Mouse (Mus musculus) limb, embryonic 11.5 days (tissue): ENCODE results near the gene Pcnx2. TPM values are rescaled to one million over a fixed set of nuclear protein-coding genes. Genes with fewer than 3 reads are reported as not detected.

Experiments
- ATAC-seq: fragments of 200-750 bp; cut with Nextera tagmentation; 2 replicates; pipeline ENCODE4 v1.8.0; 2017; ENCODE audit warnings: low read depth; ENCODE audit not compliant: insufficient number of reproducible peaks, low FRiP score, low TSS enrichment
- DNase-seq: peaks from one replicate; pipeline ENCODE4 v3.0.0-alpha.2; 2015; ENCODE audit warnings: low spot score
- H3K27ac ChIP-seq: fragments of 300-500 bp; sonication (generic); replicated peaks from 2 replicates; pipeline ENCODE4 v1.5.1; 2014; ENCODE audit warnings: low read depth, mild to moderate bottlenecking, low read length
- H3K27me3 ChIP-seq: fragments of 300-500 bp; sonication (generic); 2 replicates; pipeline ENCODE4 v1.6.1; 2014; ENCODE audit warnings: mild to moderate bottlenecking, low read length, mixed read lengths; ENCODE audit not compliant: control insufficient read depth, insufficient read depth
- H3K36me3 ChIP-seq: fragments of 300-500 bp; sonication (generic); 2 replicates; pipeline ENCODE4 v1.6.1; 2014; ENCODE audit warnings: mild to moderate bottlenecking, low read length, moderate library complexity, mixed read lengths; ENCODE audit not compliant: control insufficient read depth, insufficient read depth
- H3K4me1 ChIP-seq: fragments of 300-500 bp; sonication (generic); 2 replicates; pipeline ENCODE4 v1.6.1; 2014; ENCODE audit warnings: low read length, mixed read lengths; ENCODE audit not compliant: control insufficient read depth, insufficient read depth
- H3K4me2 ChIP-seq: fragments of 300-500 bp; sonication (generic); 2 replicates; pipeline ENCODE4 v1.6.1; 2014; ENCODE audit warnings: low read depth, mild to moderate bottlenecking, moderate library complexity; ENCODE audit not compliant: severe bottlenecking
- H3K4me3 ChIP-seq: fragments of 300-500 bp; sonication (generic); 2 replicates; pipeline ENCODE4 v1.5.1; 2014; ENCODE audit warnings: low read depth, low read length
- H3K9ac ChIP-seq: fragments of 300-500 bp; sonication (generic); 2 replicates; pipeline ENCODE4 v1.6.1; 2014; ENCODE audit warnings: mild to moderate bottlenecking, low read length
- H3K9me3 ChIP-seq: fragments of 300-500 bp; sonication (generic); 2 replicates; pipeline ENCODE4 v1.6.1; 2016; ENCODE audit warnings: low read length; ENCODE audit not compliant: control insufficient read depth
- WGBS: fragments of 180-500 bp; shearing (Covaris S2); extraction: QIAGEN DNeasy Blood & Tissue Kit; methylation state at CpG from one replicate; pipeline ENCODE4 v1.1.7; 2014; 5-methylcytosine and 5-hydroxymethylcytosine counted together
- polyA plus RNA-seq: library from polyadenylated mRNA; unstranded; fragments of >200 nt; fragmentation: Nextera tagmentation; extraction: Ambion mirVana; gene quantifications from 2 replicates; pipeline ENCODE4 v1.2.1, GENCODE M21; 2014

Pcnx2 gene
- polyA plus RNA-seq, 1 experiment from 2014 or later, result not detected

DNA sequence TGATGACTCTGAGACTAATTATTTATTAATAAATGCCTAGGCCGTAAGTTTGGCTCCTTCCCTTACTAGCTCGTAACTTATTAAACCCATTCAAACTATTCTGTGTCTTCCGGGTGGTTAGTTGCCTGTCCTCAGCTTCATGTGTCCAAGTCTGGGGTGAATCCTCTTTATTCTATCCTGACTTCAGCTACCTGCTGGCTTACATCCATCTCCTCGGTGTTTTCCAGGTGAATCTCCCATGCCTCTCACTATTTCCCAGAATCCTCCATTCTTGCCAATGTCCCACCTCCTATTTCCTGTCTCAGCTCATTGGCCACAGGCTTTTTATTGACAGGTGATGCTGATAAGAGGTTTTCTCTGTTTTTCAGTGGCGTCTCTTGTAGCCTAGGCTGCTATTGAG, 188.9 kb downstream of the Pcnx2 start:
- H3K4me3 ChIP-seq, result no peak overlapping the region
- WGBS, result 90% methylated on average over 5 of the region's 5 CpGs
- ATAC-seq, result no peak

DNA sequence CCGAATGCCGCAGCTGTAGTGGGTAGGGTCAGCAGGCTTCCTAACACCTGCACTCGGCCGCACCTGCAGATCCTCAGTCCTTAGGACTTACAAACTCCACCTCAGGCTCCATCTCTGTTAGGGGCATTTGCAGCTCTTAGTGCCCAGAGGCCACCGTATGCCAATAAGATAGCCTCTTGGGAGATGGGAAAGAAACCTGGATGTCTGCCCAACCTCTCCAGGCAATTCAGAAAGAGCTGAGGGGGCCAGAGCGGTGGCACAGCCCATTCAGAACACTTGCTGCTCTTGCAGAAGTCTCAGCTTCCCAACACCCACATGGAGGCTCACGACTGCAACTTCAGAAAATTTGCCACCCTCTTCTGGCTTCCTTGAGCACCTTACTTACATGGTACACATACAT, 192.3 kb downstream of the Pcnx2 start:
- no peak overlapping the region for H3K4me2 ChIP-seq

More for the DNA sequence above, 188.9 kb downstream of the Pcnx2 start:
- Histone ChIP-seq H3K27me3 (no peaks in the 10 kb centered on the region), H3K4me1 (no peaks in the 10 kb centered on the region), H3K36me3 (no peaks in the 10 kb centered on the region), H3K9me3 (no peaks in the 10 kb centered on the region), H3K9ac (no peak overlapping the region), H3K4me2 (no peak overlapping the region), H3K27ac (no peak overlapping the region)
- DNase-seq, result no peak

DNA sequence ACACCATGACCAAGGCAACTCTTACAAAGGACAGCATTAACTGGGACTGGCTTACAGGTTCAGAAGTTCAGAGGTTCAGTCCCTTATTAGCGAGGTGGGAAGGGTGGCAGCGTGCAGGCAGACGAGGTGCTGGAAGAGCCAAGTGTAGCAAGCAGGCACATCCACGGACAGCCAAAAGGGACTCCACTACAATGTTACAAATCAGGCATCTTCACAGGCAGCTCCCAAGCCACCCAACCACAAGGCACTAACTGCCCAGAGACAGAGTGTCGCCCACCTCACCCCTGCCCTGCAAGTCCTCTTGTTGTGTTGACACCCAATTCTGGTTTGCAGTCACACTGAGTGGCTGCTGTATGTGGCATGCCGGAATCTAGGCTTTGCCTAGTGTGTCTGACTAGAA, 193.7 kb downstream of the Pcnx2 start:
- H3K4me2 ChIP-seq, result no peak overlapping the region
- H3K4me3 ChIP-seq, result no peak overlapping the region
- no peaks in the 10 kb centered on the region for H3K36me3 ChIP-seq
- DNase-seq (no peak), ATAC-seq (no peak)
- H3K9me3 ChIP-seq, result no peaks in the 10 kb centered on the region
- no peak overlapping the region for H3K9ac ChIP-seq
- H3K27me3 ChIP-seq, result no peaks in the 10 kb centered on the region
- WGBS, result 83% methylated on average over 6 of the region's 6 CpGs
- no peak overlapping the region for H3K27ac ChIP-seq
- H3K4me1 ChIP-seq, result no peaks in the 10 kb centered on the region

More for the DNA sequence above, 192.3 kb downstream of the Pcnx2 start:
- 88% methylated on average over 7 of the region's 7 CpGs for WGBS
- no peaks in the 10 kb centered on the region for H3K36me3 ChIP-seq
- no peaks in the 10 kb centered on the region for H3K27me3 ChIP-seq
- no peak overlapping the region for H3K27ac ChIP-seq
- H3K9ac ChIP-seq, result no peak overlapping the region
- no peak for ATAC-seq
- no peaks in the 10 kb centered on the region for H3K4me1 ChIP-seq
- H3K4me3 ChIP-seq, result no peak overlapping the region
- H3K9me3 ChIP-seq, result no peaks in the 10 kb centered on the region
- DNase-seq, result no peak

DNA sequence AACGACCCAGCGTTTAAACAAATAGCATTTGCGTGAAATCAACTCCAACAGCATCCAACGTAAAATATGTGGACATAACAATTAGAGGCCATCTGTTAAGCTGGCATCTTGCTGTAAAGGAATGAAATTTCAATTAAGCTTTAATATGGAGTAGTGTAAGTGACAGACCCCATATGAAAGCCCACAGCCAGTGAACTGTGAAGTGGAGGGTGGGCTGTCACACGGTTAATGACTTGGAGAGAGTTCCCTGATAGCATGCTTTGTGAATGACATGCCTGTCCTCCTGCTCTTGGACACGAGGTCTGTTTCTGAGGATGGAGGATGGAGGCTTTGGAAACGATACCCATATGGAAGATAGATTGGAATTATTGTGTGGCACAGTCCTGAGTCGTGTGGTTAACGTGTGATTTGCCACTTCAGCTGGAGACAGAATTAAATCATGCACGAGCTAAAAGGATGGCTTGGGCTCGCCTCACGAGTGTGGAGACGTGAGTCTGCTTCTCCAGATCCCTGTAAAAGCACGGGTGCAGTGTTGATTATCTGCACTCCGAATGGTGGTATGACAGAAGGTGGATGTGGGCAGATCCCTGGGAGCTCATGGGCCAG, 195.1 kb downstream of the Pcnx2 start:
- H3K36me3 ChIP-seq, result no peaks in the 10 kb centered on the region
- H3K9ac ChIP-seq, result no peak overlapping the region
- no peak overlapping the region for H3K27ac ChIP-seq
- no peak for ATAC-seq
- H3K27me3 ChIP-seq, result no peaks in the 10 kb centered on the region
- no peak overlapping the region for H3K4me3 ChIP-seq
- no peaks in the 10 kb centered on the region for H3K4me1 ChIP-seq
- H3K9me3 ChIP-seq, result no peaks in the 10 kb centered on the region
- H3K4me2 ChIP-seq, result no peak overlapping the region
- 76% methylated on average over 15 of the region's 15 CpGs for WGBS
- no peak for DNase-seq

Other genes with a start within 250 kb of the Pcnx2 start
- 7.0 and 7.6 TPM in 2 replicates for gene Map10, start 228.5 kb downstream of the Pcnx2 start, polyA plus RNA-seq
- 17.3 and 22.0 TPM in 2 replicates for gene Ntpcr, start 168.4 kb downstream of the Pcnx2 start, polyA plus RNA-seq
- gene Map3k21, start 12.1 kb upstream of the Pcnx2 start, polyA plus RNA-seq, result 0.06 TPM in 1 of 2 replicates, not detected in the other
- gene Kcnk1, start 96.9 kb upstream of the Pcnx2 start, polyA plus RNA-seq, result 12.0 and 12.2 TPM in 2 replicates